Mouse (Mus musculus): ENCODE data around the gene Nceh1. TPM values are rescaled to one million over a fixed set of nuclear protein-coding genes. Genes with fewer than 3 reads are reported as not detected.

The Nceh1 gene
- total and polyA plus RNA-seq, 3 experiments: 8.5 to 11.8 (median 9.2) TPM

- TF ChIP-seq MYC (IDR thresholded peaks at IDR 0.05; ENCODE audit: low read depth, low read length) (no peak), USF2 (conservative IDR thresholded peaks at IDR 0.05; ENCODE audit: low read depth, low read length) (no peak), CHD1 (IDR thresholded peaks at IDR 0.05; ENCODE audit: low read depth, low read length) (no peak), USF1 (IDR thresholded peaks at IDR 0.05; ENCODE audit: low read depth, low read length) (no peak)
These were observed 128.7 kb downstream of the Nceh1 start (continued) for GRCm38 (mm10) chr3:27311475-27311874.

- no peaks in the 10 kb centered on the region for H3K27me3 ChIP-seq (replicated peaks)
- in situ Hi-C loops (cut with MboI; ENCODE audit: low pct_ligation_motif_present, low pct_unique_long_range_greater_than_20kb, low sequenced_read_pairs): no loop called here
- no peak overlapping the region for H3K4me2 ChIP-seq (ENCODE audit: insufficient read depth, low read depth, poor library complexity, severe bottlenecking)
- dilution Hi-C loops (cut with MboI; ENCODE audit: extremely low pct_ligation_motif_present, extremely low pct_unique_long_range_greater_than_20kb, low sequenced_read_pairs): no loop called here
- no peak overlapping the region for H3K9ac ChIP-seq (ENCODE audit: insufficient read depth, low read depth)
- no peaks in the 10 kb centered on the region for H3K9me3 ChIP-seq (replicated peaks; ENCODE audit: low read length)
- no peak overlapping the region for H3K4me3 ChIP-seq (replicated peaks in 1 of 3; ENCODE audit: low read depth in 2 of 3, low read length in 2 of 3, poor library complexity in 1 of 3)
- peaks cover 0 to 12% of the 10 kb centered on the region in 2 experiments; a peak in 1 of 4 replicates for H3K4me1 ChIP-seq (ENCODE audit: control insufficient read depth in 1 of 2, insufficient read depth in 2 of 2)
- no peaks in the 10 kb centered on the region for H3K36me3 ChIP-seq (replicated peaks in 1 of 2; ENCODE audit: control insufficient read depth in 1 of 2, insufficient read depth in 1 of 2, low read length in 1 of 2)
- no peaks in the 10 kb centered on the region for H3K79me2 ChIP-seq (replicated peaks; ENCODE audit: control insufficient read depth, extremely low read depth, insufficient read depth, poor library complexity, severe bottlenecking)
- peak; percentile 95 for TF ChIP-seq ZKSCAN1 (IDR thresholded peaks at IDR 0.05; ENCODE audit: borderline replicate concordance, low read depth, low read length)
- no peak for TF ChIP-seq SIN3A (IDR thresholded peaks at IDR 0.05; ENCODE audit: low read length)
- peak; percentile 16 to 57; a peak in 2 of 4 replicates for TF ChIP-seq CTCF (conservative IDR thresholded peaks at IDR 0.05 in 1 of 2, IDR thresholded peaks at IDR 0.05 in 1 of 2; ENCODE audit: low read depth in 2 of 2, low read length in 2 of 2)
- no peak for TF ChIP-seq ZNF384 (IDR thresholded peaks at IDR 0.05; ENCODE audit: low read depth, low read length)
- TF ChIP-seq E2F4 (IDR thresholded peaks at IDR 0.05; ENCODE audit: insufficient replicate concordance, low read depth, low read length): no peak
- no peak for TF ChIP-seq UBTF (IDR thresholded peaks at IDR 0.05; ENCODE audit: low read depth, low read length)
- peak; percentile 34; the same call in 1 of the 2 replicates for TF ChIP-seq SMC3 (IDR thresholded peaks at IDR 0.05; ENCODE audit: low read depth, low read length)
- TF ChIP-seq JUN (IDR thresholded peaks at IDR 0.05; ENCODE audit: insufficient read depth, low read depth, low read length): no peak
- H3K27ac ChIP-seq (ENCODE audit: insufficient read depth, low read depth): no peak overlapping the region
- DNase-seq (ENCODE audit: extremely low read depth): no peak
These were observed 131.9 kb downstream of the Nceh1 start for GRCm38 (mm10) chr3:27314506-27315164.

GRCm38 (mm10) chr3:27316559-27317287 lies 134.0 kb downstream of the Nceh1 start, which contains the start of gene Tnfsf10:
Tnfsf10 (plus strand) TSS chr3:27317028.
- H3K27me3 ChIP-seq (replicated peaks): no peaks in the 10 kb centered on the region

More at GRCm38 (mm10) chr3:27316559-27317287, 134.0 kb downstream of the Nceh1 start, which contains the start of gene Tnfsf10:
- peak; percentile 59 for DNase-seq (ENCODE audit: extremely low read depth)
- Histone ChIP-seq H3K36me3 (replicated peaks in 1 of 2; ENCODE audit: control insufficient read depth in 1 of 2, insufficient read depth in 1 of 2, low read length in 1 of 2) (no peaks in the 10 kb centered on the region), H3K9me3 (replicated peaks; ENCODE audit: low read length) (no peaks in the 10 kb centered on the region), H3K4me1 (ENCODE audit: control insufficient read depth in 1 of 2, insufficient read depth in 2 of 2) (peaks cover 7 to 22% of the 10 kb centered on the region in 2 experiments; a peak in 3 of 4 replicates), H3K4me2 (ENCODE audit: insufficient read depth, low read depth, poor library complexity, severe bottlenecking) (peak within 1 kb of the TSS; percentile 67), H3K79me2 (replicated peaks; ENCODE audit: control insufficient read depth, extremely low read depth, insufficient read depth, poor library complexity, severe bottlenecking) (no peaks in the 10 kb centered on the region), H3K4me3 (replicated peaks in 1 of 3; ENCODE audit: low read depth in 2 of 3, low read length in 2 of 3, poor library complexity in 1 of 3) (peak within 1 kb of the TSS; percentile 38 to 66 (median 51)), H3K9ac (ENCODE audit: insufficient read depth, low read depth) (peak within 1 kb of the TSS; percentile 18; the same call in 1 of the 2 replicates), H3K27ac (ENCODE audit: insufficient read depth, low read depth) (peak within 1 kb of the TSS; percentile 43; the same call in 1 of the 2 replicates)
- dilution Hi-C loops (cut with MboI; ENCODE audit: extremely low pct_ligation_motif_present, extremely low pct_unique_long_range_greater_than_20kb, low sequenced_read_pairs): no loop called here
- in situ Hi-C loops (cut with MboI; ENCODE audit: low pct_ligation_motif_present, low pct_unique_long_range_greater_than_20kb, low sequenced_read_pairs): no loop called here
- TF ChIP-seq GABPA (IDR thresholded peaks at IDR 0.05; ENCODE audit: insufficient replicate concordance, low read depth, low read length) (no peak), IRF4 (IDR thresholded peaks at IDR 0.05; ENCODE audit: low read depth, low read length) (peak; percentile 64), TCF12 (IDR thresholded peaks at IDR 0.05; ENCODE audit: low read depth, low read length) (0 out of 2 replicates have a peak, but pooled peaks have one; percentile 36)
